ENCODE assay signal across 16 mouse cellular contexts in the genomic region with DNA sequence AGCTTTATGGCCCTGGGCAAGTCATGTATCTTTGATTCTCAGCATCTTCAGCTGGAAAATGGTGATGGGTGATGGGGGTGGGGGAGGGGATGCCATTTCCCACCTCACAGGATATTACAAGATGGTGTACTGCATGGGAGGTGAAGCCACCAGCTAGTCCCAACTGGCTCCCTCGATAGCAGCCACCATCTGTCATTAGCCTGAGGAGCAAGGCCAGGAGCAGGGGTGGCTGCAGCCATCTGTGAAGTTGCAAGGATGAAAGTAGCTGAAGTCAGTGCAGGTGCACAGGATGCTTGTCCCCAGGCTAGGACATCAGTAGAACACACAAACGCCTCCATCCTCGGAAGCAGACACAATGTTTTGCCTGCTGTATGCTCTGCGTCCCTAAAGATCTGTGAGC. TPM values are rescaled to one million over a fixed set of nuclear protein-coding genes. Genes with fewer than 3 reads are reported as not detected.
DNase-seq lines count a peak whose midpoint lies in the region; ATAC-seq and TF ChIP-seq lines count a peak whose summit lies in the region.
"Had no signal": no experiment of that assay in that cellular context is flagged by ENCODE, and none has a peak within 500 bp of the region (broad histone marks: within the 10 kb centered on the region; RNA-seq: fewer than 3 reads in every experiment).

No protein-coding gene starts in this region.

- WGBS in forebrain, embryonic 14.5 days = 56% methylated on average over 4 of the region's 4 CpGs
- WGBS in hindbrain, postnatal 0 days = 21% methylated on average over 4 of the region's 4 CpGs
- 37% methylated on average over 4 of the region's 4 CpGs for WGBS in neural tube, embryonic 14.5 days

- H3K27ac ChIP-seq in left cerebral cortex, adult 2 months = peak overlapping the region; percentile 48
- H3K27ac ChIP-seq in forebrain, embryonic 14.5 days (ENCODE audit: low read depth, low read length) = peak overlapping the region; percentile 91
- H3K27ac ChIP-seq in hindbrain, postnatal 0 days = peak overlapping the region; percentile 90
- peak overlapping the region; percentile 79 for H3K27ac ChIP-seq in neural tube, embryonic 14.5 days (ENCODE audit: low read depth, low read length)
- H3K27ac ChIP-seq: kidney, embryonic 15.5 days; limb, embryonic 13.5 days; stomach, postnatal 0 days had no signal

- peaks cover 72% of the 10 kb centered on the region for H3K4me1 ChIP-seq in forebrain, embryonic 14.5 days (ENCODE audit: control insufficient read depth, insufficient read depth, low read length)
- H3K4me1 ChIP-seq in hindbrain, postnatal 0 days (ENCODE audit: insufficient read depth, low read length) = peaks cover 55% of the 10 kb centered on the region
- H3K4me1 ChIP-seq in neural tube, embryonic 14.5 days (ENCODE audit: control insufficient read depth, insufficient read depth, low read length) = peaks cover 55% of the 10 kb centered on the region
- H3K4me1 ChIP-seq: kidney, embryonic 15.5 days had no signal

- ATAC-seq in forebrain, embryonic 14.5 days = 0 out of 2 replicates have a peak, but pooled peaks have one; percentile 18
- ATAC-seq in hindbrain, postnatal 0 days = no peak
- peak; percentile 29 for ATAC-seq in neural tube, embryonic 14.5 days (ENCODE audit: low read depth)

- no peak overlapping the region for H3K4me3 ChIP-seq in left cerebral cortex, adult 2 months
- H3K4me3 ChIP-seq in forebrain, embryonic 14.5 days (ENCODE audit: low read depth, low read length) = no peak overlapping the region
- no peak overlapping the region for H3K4me3 ChIP-seq in hindbrain, postnatal 0 days (ENCODE audit: low read length)
- H3K4me3 ChIP-seq in neural tube, embryonic 14.5 days (ENCODE audit: low read depth, low read length) = no peak overlapping the region
- H3K4me3 ChIP-seq: erythroblast, embryonic 14.5 days; kidney, embryonic 15.5 days; limb, embryonic 13.5 days; megakaryocyte, embryonic 14.5 days had no signal

- intact Hi-C loops in left cerebral cortex, adult 2 months (cut with DNase I) = no loop called here

- no peaks in the 10 kb centered on the region for H3K9me3 ChIP-seq in forebrain, embryonic 14.5 days (replicated peaks; ENCODE audit: control insufficient read depth, low read length)
- no peaks in the 10 kb centered on the region for H3K9me3 ChIP-seq in hindbrain, postnatal 0 days (ENCODE audit: low read length)
- no peaks in the 10 kb centered on the region for H3K9me3 ChIP-seq in neural tube, embryonic 14.5 days (ENCODE audit: control insufficient read depth, low read length)
- H3K9me3 ChIP-seq: kidney, embryonic 15.5 days; limb, embryonic 13.5 days; megakaryocyte, embryonic 14.5 days had no signal

- peak overlapping the region; percentile 32 for H3K4me2 ChIP-seq in forebrain, embryonic 14.5 days (ENCODE audit: low read length)
- H3K4me2 ChIP-seq in hindbrain, postnatal 0 days (ENCODE audit: low read depth, low read length) = no peak overlapping the region
- H3K4me2 ChIP-seq in neural tube, embryonic 14.5 days (ENCODE audit: low read depth, low read length) = peak overlapping the region; percentile 6; the same call in 1 of the 2 replicates
- H3K4me2 ChIP-seq: heart, embryonic 11.5 days; kidney, embryonic 15.5 days; limb, embryonic 13.5 days; lung, embryonic 14.5 days had no signal

- H3K27me3 ChIP-seq in forebrain, embryonic 14.5 days (replicated peaks; ENCODE audit: control insufficient read depth, insufficient read depth, low read length) = no peaks in the 10 kb centered on the region
- H3K27me3 ChIP-seq in hindbrain, postnatal 0 days (ENCODE audit: insufficient read depth, low read length) = no peaks in the 10 kb centered on the region
- no peaks in the 10 kb centered on the region for H3K27me3 ChIP-seq in neural tube, embryonic 14.5 days (ENCODE audit: control insufficient read depth, insufficient read depth, low read length)

- DNase-seq in left cerebral cortex, adult 2 months (ENCODE audit: extremely low spot score in 1 of 2, low spot score in 2 of 2) = no peak
- DNase-seq in left cerebral cortex, adult 18-20 months (ENCODE audit: low spot score in 2 of 2) = no peak
- DNase-seq in forebrain, embryonic 14.5 days (ENCODE audit: low spot score) = peak; percentile 48
- peak; percentile 45 for DNase-seq in hindbrain, postnatal 0 days (ENCODE audit: low spot score)
- DNase-seq in embryo, embryonic 9.5 days (ENCODE audit: extremely low spot score) = no peak
- no peak for DNase-seq in adrenal gland, postnatal 10 days
- no peak for DNase-seq in kidney, adult 18-20 months
- DNase-seq: lung, embryonic 14.5 days; spleen, adult 18-20 months had no signal

- H3K9ac ChIP-seq in forebrain, embryonic 14.5 days (ENCODE audit: low read length) = peak overlapping the region; percentile 50; the same call in 1 of the 2 replicates
- peak overlapping the region; percentile 31; the same call in 1 of the 2 replicates for H3K9ac ChIP-seq in hindbrain, postnatal 0 days (replicated peaks; ENCODE audit: low read length)
- no peak overlapping the region for H3K9ac ChIP-seq in neural tube, embryonic 14.5 days (replicated peaks; ENCODE audit: low read depth, low read length)
- H3K9ac ChIP-seq: kidney, embryonic 15.5 days; limb, embryonic 13.5 days; lung, embryonic 14.5 days had no signal

- H3K36me3 ChIP-seq in forebrain, embryonic 14.5 days (ENCODE audit: control insufficient read depth, insufficient read depth, low read length) = peaks cover 3% of the 10 kb centered on the region
- H3K36me3 ChIP-seq in hindbrain, postnatal 0 days (ENCODE audit: insufficient read depth, low read length) = no peaks in the 10 kb centered on the region
- no peaks in the 10 kb centered on the region for H3K36me3 ChIP-seq in neural tube, embryonic 14.5 days (ENCODE audit: control insufficient read depth, insufficient read depth, low read length)
- H3K36me3 ChIP-seq: kidney, embryonic 15.5 days; limb, embryonic 13.5 days had no signal

- no peak for TF ChIP-seq CTCF in left cerebral cortex, adult 2 months (IDR thresholded peaks at IDR 0.05)
- TF ChIP-seq CTCF in hindbrain, postnatal 0 days (IDR thresholded peaks at IDR 0.05; ENCODE audit: low read depth) = no peak

RNA-seq across cellular contexts. Expression of a gene that starts 8.5 kb away (rescaled TPM):
- total RNA-seq in left cerebral cortex, adult 2 months (2021) = 100 to 1,000 TPM; 292 to 305 TPM
- total RNA-seq in left cerebral cortex, adult 18-20 months (2021) = 100 to 1,000 TPM; 288 to 289 TPM
- 74.0 and 95.1 TPM in 2 replicates for polyA plus RNA-seq in forebrain, embryonic 14.5 days (2014; fragmentation: Nextera tagmentation; extraction: Ambion mirVana)
- 433 and 470 TPM in 2 replicates for total RNA-seq in hindbrain, postnatal 0 days (2014; rRNA removed)
- polyA plus RNA-seq in hindbrain, postnatal 0 days (2015; fragmentation: Nextera tagmentation; extraction: Ambion mirVana) = 176 and 177 TPM in 2 replicates
- 122 and 156 TPM in 2 replicates for polyA plus RNA-seq in neural tube, embryonic 14.5 days (2014; fragmentation: Nextera tagmentation; extraction: Ambion mirVana)
- total RNA-seq in adrenal gland, postnatal 10 days (2021) = under 1 TPM; 0.06 to 0.27 TPM
- polyA plus RNA-seq: erythroblast, embryonic 14.5 days; lung, embryonic 14.5 days; stomach, postnatal 0 days had no signal

Comparison
In these comparisons a context has a peak if more than half of its experiments do, and no peak if none do; other contexts are left out.
1. DNase-seq: peak in forebrain, embryonic 14.5 days (single experiment) and hindbrain, postnatal 0 days (single experiment); none in left cerebral cortex, adult 2 months (0 of 2), left cerebral cortex, adult 18-20 months (0 of 2), embryo, embryonic 9.5 days (single experiment), adrenal gland, postnatal 10 days (single experiment) and kidney, adult 18-20 months (single experiment).
2. RNA of a gene that starts 8.5 kb away (total RNA-seq): 433 to 470 TPM in hindbrain, postnatal 0 days, 292 to 305 TPM in left cerebral cortex, adult 2 months and 288 to 289 TPM in left cerebral cortex, adult 18-20 months; 0.06 to 0.27 TPM in adrenal gland, postnatal 10 days; every median in the first group is over 100 times any median in the second.
3. Peak in every context shown above with its lines, with median percentiles within 50 percentile points of each other: H3K27ac ChIP-seq.